Comparison of ENCODE assay signal across 14 mouse cellular contexts in genomic region chr17:81194006-81194405, GRCm38 (mm10).
DNase-seq lines count a peak whose midpoint lies in the region; ATAC-seq and TF ChIP-seq lines count a peak whose summit lies in the region.
"Had no signal": no experiment of that assay in that cellular context is flagged by ENCODE, and none has a peak within 500 bp of the region (broad histone marks: within the 10 kb centered on the region; RNA-seq: fewer than 3 reads in every experiment).

No protein-coding gene starts in this region.

- H3K9ac ChIP-seq in midbrain, embryonic 13.5 days (replicated peaks), result no peak overlapping the region
- no peak overlapping the region for H3K9ac ChIP-seq in midbrain, postnatal 0 days (replicated peaks; ENCODE audit: low read length, poor library complexity, severe bottlenecking)
- H3K9ac ChIP-seq in embryonic facial prominence, embryonic 12.5 days, result no peak overlapping the region
- H3K9ac ChIP-seq in limb, embryonic 13.5 days, result no peak overlapping the region
- H3K9ac ChIP-seq: heart, embryonic 12.5 days; stomach, embryonic 15.5 days had no signal

- no peak for TF ChIP-seq CTCF in midbrain, postnatal 0 days (IDR thresholded peaks at IDR 0.05)

- no peak overlapping the region for H3K27ac ChIP-seq in midbrain, embryonic 13.5 days
- H3K27ac ChIP-seq in midbrain, postnatal 0 days (ENCODE audit: low read depth, low read length), result no peak overlapping the region
- H3K27ac ChIP-seq in embryonic facial prominence, embryonic 12.5 days, result no peak overlapping the region
- no peak overlapping the region for H3K27ac ChIP-seq in limb, embryonic 13.5 days
- H3K27ac ChIP-seq: gastrocnemius, adult 2 months; stomach, embryonic 15.5 days had no signal

- 91% methylated on average over 10 of the region's 10 CpGs for WGBS in midbrain, embryonic 13.5 days
- 76% methylated on average over 10 of the region's 10 CpGs for WGBS in midbrain, postnatal 0 days
- 53% methylated on average over 10 of the region's 10 CpGs for WGBS in embryonic facial prominence, embryonic 12.5 days
- 56% methylated on average over 10 of the region's 10 CpGs for WGBS in limb, embryonic 13.5 days

- H3K27me3 ChIP-seq in midbrain, embryonic 13.5 days, result no peaks in the 10 kb centered on the region
- H3K27me3 ChIP-seq in midbrain, postnatal 0 days (ENCODE audit: insufficient read depth, low read length), result no peaks in the 10 kb centered on the region
- no peaks in the 10 kb centered on the region for H3K27me3 ChIP-seq in embryonic facial prominence, embryonic 12.5 days
- H3K27me3 ChIP-seq in limb, embryonic 13.5 days, result no peaks in the 10 kb centered on the region
- H3K27me3 ChIP-seq: heart, embryonic 12.5 days; megakaryocyte, embryonic 14.5 days; stomach, embryonic 15.5 days had no signal

- H3K4me1 ChIP-seq in midbrain, embryonic 13.5 days (replicated peaks), result no peaks in the 10 kb centered on the region
- no peaks in the 10 kb centered on the region for H3K4me1 ChIP-seq in midbrain, postnatal 0 days (ENCODE audit: insufficient read depth, low read length)
- H3K4me1 ChIP-seq in embryonic facial prominence, embryonic 12.5 days, result no peaks in the 10 kb centered on the region
- H3K4me1 ChIP-seq in limb, embryonic 13.5 days, result peaks cover 6% of the 10 kb centered on the region; the same call in 1 of the 2 replicates
- H3K4me1 ChIP-seq: stomach, embryonic 15.5 days had no signal

- no peaks in the 10 kb centered on the region for H3K9me3 ChIP-seq in midbrain, embryonic 13.5 days
- H3K9me3 ChIP-seq in midbrain, postnatal 0 days (ENCODE audit: low read length), result no peaks in the 10 kb centered on the region
- H3K9me3 ChIP-seq in embryonic facial prominence, embryonic 12.5 days, result no peaks in the 10 kb centered on the region
- H3K9me3 ChIP-seq in limb, embryonic 13.5 days, result no peaks in the 10 kb centered on the region
- H3K9me3 ChIP-seq: heart, embryonic 12.5 days; megakaryocyte, embryonic 14.5 days; stomach, embryonic 15.5 days had no signal

- peak; percentile 66; the same call in 1 of the 2 replicates for ATAC-seq in frontal cortex, adult (ENCODE audit: low TSS enrichment)
- peak; percentile 25; the same call in 1 of the 2 replicates for ATAC-seq in midbrain, embryonic 13.5 days
- ATAC-seq in midbrain, postnatal 0 days (ENCODE audit: low FRiP score), result no peak
- no peak for ATAC-seq in embryonic facial prominence, embryonic 12.5 days (ENCODE audit: insufficient number of reproducible peaks, insufficient read depth, low FRiP score, low TSS enrichment)
- no peak for ATAC-seq in limb, embryonic 13.5 days (ENCODE audit: low FRiP score, low read depth)
- ATAC-seq: inflammation-experienced regulatory T-cells, adult 6 months had no signal

- no peak overlapping the region for H3K4me2 ChIP-seq in midbrain, embryonic 13.5 days (replicated peaks)
- no peak overlapping the region for H3K4me2 ChIP-seq in midbrain, postnatal 0 days (ENCODE audit: low read depth, low read length, poor library complexity, severe bottlenecking)
- peak overlapping the region; percentile 21 for H3K4me2 ChIP-seq in embryonic facial prominence, embryonic 12.5 days (replicated peaks)
- H3K4me2 ChIP-seq in limb, embryonic 13.5 days (replicated peaks), result peak overlapping the region; percentile 42
- H3K4me2 ChIP-seq: heart, embryonic 12.5 days had no signal

- no peak overlapping the region for H3K4me3 ChIP-seq in midbrain, embryonic 13.5 days (replicated peaks)
- no peak overlapping the region for H3K4me3 ChIP-seq in midbrain, postnatal 0 days (ENCODE audit: low read depth, low read length)
- no peak overlapping the region for H3K4me3 ChIP-seq in embryonic facial prominence, embryonic 12.5 days
- no peak overlapping the region for H3K4me3 ChIP-seq in limb, embryonic 13.5 days
- H3K4me3 ChIP-seq: gastrocnemius, adult 2 months; heart, embryonic 12.5 days; megakaryocyte, embryonic 14.5 days; myocyte; stomach, embryonic 15.5 days had no signal

- no peaks in the 10 kb centered on the region for H3K36me3 ChIP-seq in midbrain, embryonic 13.5 days
- H3K36me3 ChIP-seq in midbrain, postnatal 0 days (ENCODE audit: insufficient read depth, low read length), result no peaks in the 10 kb centered on the region
- H3K36me3 ChIP-seq in embryonic facial prominence, embryonic 12.5 days, result no peaks in the 10 kb centered on the region
- H3K36me3 ChIP-seq in limb, embryonic 13.5 days, result no peaks in the 10 kb centered on the region
- H3K36me3 ChIP-seq: heart, embryonic 12.5 days; stomach, embryonic 15.5 days had no signal

- DNase-seq in frontal cortex, postnatal 14 days (ENCODE audit: low spot score in 2 of 2), result no peak
- DNase-seq in midbrain, postnatal 0 days (ENCODE audit: low spot score), result no peak
- DNase-seq in kidney, postnatal 14 days, result no peak
- DNase-seq in adipocyte (ENCODE audit: low spot score), result no peak

Comparison
In these comparisons a context has a peak if more than half of its experiments do, and no peak if none do; other contexts are left out.
1. ATAC-seq: peak in frontal cortex, adult (single experiment) and midbrain, embryonic 13.5 days (single experiment); none in midbrain, postnatal 0 days (single experiment), embryonic facial prominence, embryonic 12.5 days (single experiment) and limb, embryonic 13.5 days (single experiment).
2. H3K4me2 ChIP-seq: peak in embryonic facial prominence, embryonic 12.5 days (single experiment) and limb, embryonic 13.5 days (single experiment); none in midbrain, embryonic 13.5 days (single experiment) and midbrain, postnatal 0 days (single experiment).